Mouse (Mus musculus) embryonic facial prominence, embryonic 10.5 days (tissue): ENCODE measurements around the gene Olfr266. TPM values are rescaled to one million over a fixed set of nuclear protein-coding genes. Genes with fewer than 3 reads are reported as not detected.

ENCODE experiments used
- DNase-seq: peaks from one replicate; pipeline ENCODE4 v3.0.0-alpha.2; 2017; ENCODE audit warnings: low spot score
- H3K27ac ChIP-seq: fragments of 300-500 bp; sonication (generic); replicated peaks from 2 replicates; pipeline ENCODE4 v1.5.1; 2016; ENCODE audit warnings: mild to moderate bottlenecking
- H3K27me3 ChIP-seq: fragments of 300-500 bp; sonication (generic); replicated peaks from 2 replicates; pipeline ENCODE4 v1.6.1; 2016; ENCODE audit warnings: low read depth, mild to moderate bottlenecking; ENCODE audit not compliant: poor library complexity, severe bottlenecking
- H3K36me3 ChIP-seq: fragments of 300-500 bp; sonication (generic); replicated peaks from 2 replicates; pipeline ENCODE4 v1.6.1; 2016; ENCODE audit warnings: mild to moderate bottlenecking, moderate library complexity
- H3K4me1 ChIP-seq: fragments of 300-500 bp; sonication (generic); 2 replicates; pipeline ENCODE4 v1.6.1; 2016
- H3K4me3 ChIP-seq: fragments of 300-500 bp; sonication (generic); 2 replicates; pipeline ENCODE4 v1.5.1; 2016; ENCODE audit warnings: mild to moderate bottlenecking, moderate library complexity
- H3K9me3 ChIP-seq: fragments of 300-500 bp; sonication (generic); 2 replicates; pipeline ENCODE4 v1.6.1; 2016; ENCODE audit warnings: mild to moderate bottlenecking
- WGBS: fragments of 180-500 bp; shearing (Covaris S2); methylation state at CpG from one replicate; pipeline ENCODE4 v1.1.7; 2016; 5-methylcytosine and 5-hydroxymethylcytosine counted together
- polyA plus RNA-seq: library from polyadenylated mRNA; unstranded; fragments of >200 nt; fragmentation: Nextera tagmentation; extraction: Ambion mirVana; gene quantifications from 2 replicates; pipeline ENCODE4 v1.2.1, GENCODE M21; 2016

The Olfr266 gene
- not detected in 2 replicates for polyA plus RNA-seq

DNA sequence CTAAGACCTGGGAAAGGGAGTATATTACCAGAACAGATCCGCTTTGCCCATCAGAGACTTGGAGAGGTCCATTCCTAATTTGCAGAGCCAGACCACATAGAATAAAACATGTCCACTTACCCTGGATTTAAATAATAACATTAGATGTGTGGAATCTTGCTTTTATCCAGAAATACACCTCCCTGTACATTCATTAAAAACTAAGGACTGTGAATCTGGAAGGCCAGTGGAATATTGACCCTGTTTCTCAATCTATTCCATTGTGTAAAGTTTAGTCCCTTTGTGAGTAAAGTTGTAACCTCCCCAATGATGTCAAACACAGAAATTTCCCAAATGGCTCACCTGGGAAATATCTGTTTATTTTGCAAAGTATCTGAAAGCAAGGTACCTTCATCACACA lies at the start of gene Olfr266:
Gene Olfr266, minus strand, starts transcription at position 101 of the 400 bp plus-strand sequence.
- Histone ChIP-seq H3K4me1 (no peaks in the 10 kb centered on the region), H3K4me3 (no peak within 1 kb of the TSS), H3K27ac (no peak within 1 kb of the TSS), H3K27me3 (no peaks in the 10 kb centered on the region), H3K36me3 (no peaks in the 10 kb centered on the region), H3K9me3 (0 out of 2 replicates have a peak, but pooled peaks cover 3% of the 10 kb centered on the region)
- no peak for DNase-seq
- WGBS, result 77% methylated on average over 1 of the region's 1 CpGs

DNA sequence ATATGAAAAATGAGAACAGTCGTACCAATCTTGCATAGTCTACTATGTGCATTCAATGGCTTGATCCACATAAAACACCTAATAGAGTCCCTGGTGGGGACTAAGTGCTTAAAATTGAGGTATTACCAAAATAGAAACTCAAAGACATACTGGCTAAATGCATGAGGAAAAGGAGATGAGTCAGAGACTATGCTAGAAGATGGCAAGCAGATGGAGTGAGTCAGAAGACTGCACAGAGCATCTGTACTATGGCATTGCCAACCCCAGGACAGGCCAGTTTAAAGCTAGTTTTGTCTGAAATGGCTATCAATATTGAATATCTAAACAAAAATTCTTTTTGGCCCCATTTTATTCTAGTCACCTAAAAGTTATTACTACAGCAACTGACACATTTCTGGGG lies 49.5 kb upstream of the Olfr266 start:
- H3K4me3 ChIP-seq, result no peak overlapping the region
- 91% methylated on average over 1 of the region's 1 CpGs for WGBS
- no peaks in the 10 kb centered on the region for H3K36me3 ChIP-seq
- no peak for DNase-seq
- no peaks in the 10 kb centered on the region for H3K27me3 ChIP-seq
- no peak overlapping the region for H3K27ac ChIP-seq
- no peaks in the 10 kb centered on the region for H3K4me1 ChIP-seq
- H3K9me3 ChIP-seq, result 0 out of 2 replicates have a peak, but pooled peaks cover 2% of the 10 kb centered on the region

DNA sequence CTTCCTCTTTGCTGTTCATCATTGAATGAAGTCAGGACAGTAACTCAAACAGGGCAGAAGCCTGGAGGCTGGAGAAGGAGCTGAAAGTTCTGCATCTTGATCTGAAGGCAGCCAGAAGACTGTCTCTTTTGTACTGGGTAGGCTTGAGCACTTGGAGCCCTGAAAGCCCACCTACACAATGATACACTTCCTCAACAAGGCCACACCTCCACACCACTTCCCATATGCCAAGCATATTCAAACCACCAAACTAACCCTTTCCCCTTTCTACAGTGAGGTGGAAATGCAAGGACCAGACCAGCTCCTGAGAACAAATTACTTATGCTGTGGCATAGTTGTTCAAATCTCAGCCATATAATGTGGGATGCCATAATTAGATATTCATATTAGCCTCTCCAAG lies 46.8 kb upstream of the Olfr266 start:
- Histone ChIP-seq H3K36me3 (no peaks in the 10 kb centered on the region), H3K9me3 (0 out of 2 replicates have a peak, but pooled peaks cover 2% of the 10 kb centered on the region), H3K4me3 (no peak overlapping the region), H3K27ac (no peak overlapping the region), H3K27me3 (no peaks in the 10 kb centered on the region), H3K4me1 (no peaks in the 10 kb centered on the region)
- no peak for DNase-seq

DNA sequence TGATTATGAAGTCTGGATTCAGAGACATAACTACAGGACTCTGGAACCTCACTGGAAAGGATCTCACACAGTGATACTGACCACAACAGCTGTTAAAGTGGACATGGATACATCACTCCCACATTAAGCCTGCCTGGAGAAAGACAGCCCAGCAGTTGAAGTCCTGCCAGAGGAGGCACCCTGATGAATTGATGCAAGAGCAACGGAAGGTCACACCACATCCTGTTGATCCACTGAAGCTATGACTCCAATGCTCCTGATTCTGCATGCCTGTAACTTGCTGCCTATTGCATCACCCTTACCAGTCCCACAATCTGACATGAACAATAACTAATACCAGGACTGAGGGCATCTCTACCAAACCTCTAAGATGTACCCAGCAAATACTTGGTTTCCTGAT lies 6.0 kb upstream of the Olfr266 start:
- DNase-seq, result no peak
- Histone ChIP-seq H3K4me3 (no peak overlapping the region), H3K27ac (no peak overlapping the region), H3K9me3 (peaks cover 17% of the 10 kb centered on the region; the same call in 1 of the 2 replicates), H3K27me3 (no peaks in the 10 kb centered on the region), H3K36me3 (no peaks in the 10 kb centered on the region), H3K4me1 (no peaks in the 10 kb centered on the region)
- WGBS, result 82% methylated on average over 1 of the region's 1 CpGs

DNA sequence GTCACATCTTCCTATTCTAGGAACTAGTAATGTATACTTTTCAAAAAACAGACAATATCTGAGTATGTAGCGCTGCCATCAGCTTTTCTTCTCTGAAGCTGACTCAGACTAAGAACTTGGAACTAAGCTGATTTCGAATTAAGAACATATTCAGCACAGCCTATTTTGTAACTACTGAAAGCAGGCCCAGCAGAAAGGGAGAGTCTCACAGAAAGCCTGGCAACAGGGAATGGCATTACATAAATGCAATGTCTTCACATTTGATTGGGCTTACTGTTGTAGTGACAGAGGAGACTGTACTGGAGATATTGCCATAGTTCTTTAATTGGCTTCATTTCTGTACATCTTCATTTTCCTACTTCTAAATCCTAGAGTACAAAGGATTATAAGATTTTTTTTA lies 8.4 kb downstream of the Olfr266 start:
- Histone ChIP-seq H3K9me3 (0 out of 2 replicates have a peak, but pooled peaks cover 3% of the 10 kb centered on the region), H3K4me1 (no peaks in the 10 kb centered on the region), H3K27me3 (no peaks in the 10 kb centered on the region), H3K36me3 (no peaks in the 10 kb centered on the region), H3K4me3 (no peak overlapping the region), H3K27ac (no peak overlapping the region)
- 74% methylated on average over 2 of the region's 2 CpGs for WGBS
- no peak for DNase-seq

DNA sequence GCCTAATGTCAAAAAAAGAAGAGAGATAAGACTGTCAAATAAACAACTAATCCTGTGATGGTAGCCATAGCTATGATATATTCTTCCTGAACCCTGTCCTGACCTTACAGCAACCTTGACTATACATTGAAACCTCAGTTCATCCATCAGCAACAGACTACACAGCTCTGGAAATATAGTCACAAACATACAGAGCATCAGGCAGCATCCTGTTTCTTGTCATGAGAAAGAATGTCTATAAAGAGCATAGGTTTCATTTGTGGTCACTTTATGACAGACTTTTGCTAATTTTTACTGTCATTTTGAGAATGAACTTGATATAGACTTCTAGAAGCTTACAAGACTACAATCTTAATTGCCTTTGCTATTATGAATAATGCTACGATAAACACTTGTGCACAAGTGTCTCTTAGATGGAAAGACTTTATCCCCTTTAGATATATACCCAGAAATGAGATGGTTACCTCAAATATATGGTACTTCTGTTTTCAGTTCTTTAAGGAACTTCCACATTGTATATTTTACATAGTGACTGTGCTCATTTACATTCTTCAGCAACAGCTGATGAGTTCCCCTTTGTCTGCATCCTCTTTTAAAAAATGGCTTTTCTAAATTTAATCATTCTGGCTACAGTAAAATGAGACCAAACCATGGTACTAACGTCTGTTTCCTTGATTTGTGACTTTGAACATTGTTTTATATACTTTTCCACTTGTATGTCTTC lies 17.0 kb downstream of the Olfr266 start:
- 73% methylated on average over 2 of the region's 2 CpGs for WGBS
- peaks cover 3% of the 10 kb centered on the region; the same call in 1 of the 2 replicates for H3K9me3 ChIP-seq
- H3K36me3 ChIP-seq, result no peaks in the 10 kb centered on the region
- no peak overlapping the region for H3K4me3 ChIP-seq
- DNase-seq, result no peak
- no peak overlapping the region for H3K27ac ChIP-seq
- no peaks in the 10 kb centered on the region for H3K4me1 ChIP-seq
- no peaks in the 10 kb centered on the region for H3K27me3 ChIP-seq

DNA sequence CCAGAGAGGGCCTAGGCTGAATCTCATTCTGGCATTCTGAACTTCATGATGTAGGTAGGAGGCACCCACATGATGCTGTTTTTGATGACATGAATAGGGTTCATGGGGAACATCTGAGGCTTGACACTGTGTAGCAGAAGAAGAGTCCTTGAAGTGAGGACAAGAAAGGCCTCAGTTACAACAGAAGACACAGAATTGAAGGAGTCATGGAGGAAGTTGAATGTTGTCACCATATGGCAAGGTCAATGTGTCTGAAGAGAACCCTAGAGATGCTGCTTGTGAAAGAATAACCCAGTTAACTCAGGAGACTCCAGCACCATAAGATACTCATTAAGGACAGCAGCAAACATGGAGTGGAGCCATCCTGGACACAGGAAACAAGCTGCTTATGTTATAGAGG lies 28.0 kb downstream of the Olfr266 start:
- no peak for DNase-seq
- Histone ChIP-seq H3K36me3 (no peaks in the 10 kb centered on the region), H3K4me1 (no peaks in the 10 kb centered on the region), H3K9me3 (0 out of 2 replicates have a peak, but pooled peaks cover 5% of the 10 kb centered on the region), H3K4me3 (no peak overlapping the region), H3K27ac (no peak overlapping the region), H3K27me3 (no peaks in the 10 kb centered on the region)

DNA sequence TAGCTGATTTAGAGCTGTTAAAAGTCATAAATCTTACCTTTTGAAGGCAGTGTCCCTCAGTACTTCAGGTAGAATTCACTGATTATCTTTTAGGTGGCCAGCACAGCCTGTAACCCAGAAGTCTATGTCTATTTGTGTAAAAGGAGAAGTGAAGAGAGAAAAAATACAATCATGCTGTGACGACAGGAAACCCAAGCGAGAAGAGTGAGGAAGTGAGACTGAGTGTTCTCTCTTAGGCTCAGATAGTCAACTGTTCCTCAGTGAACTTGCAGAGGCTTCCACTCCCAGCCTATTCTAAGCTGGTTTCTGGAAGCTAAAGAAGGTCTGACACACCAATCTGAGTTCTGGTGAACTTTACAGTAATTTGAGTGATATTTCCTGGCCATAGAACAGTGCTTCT lies 36.2 kb downstream of the Olfr266 start, which contains the start of gene Cd53:
Gene Cd53, minus strand, starts transcription at position 220 of the 400 bp plus-strand sequence.
- no peaks in the 10 kb centered on the region for H3K27me3 ChIP-seq
- H3K27ac ChIP-seq, result no peak within 1 kb of the TSS
- DNase-seq, result no peak
- 85% methylated on average over 2 of the region's 2 CpGs for WGBS
- no peaks in the 10 kb centered on the region for H3K36me3 ChIP-seq
- no peaks in the 10 kb centered on the region for H3K9me3 ChIP-seq
- no peaks in the 10 kb centered on the region for H3K4me1 ChIP-seq
- no peak within 1 kb of the TSS for H3K4me3 ChIP-seq

DNA sequence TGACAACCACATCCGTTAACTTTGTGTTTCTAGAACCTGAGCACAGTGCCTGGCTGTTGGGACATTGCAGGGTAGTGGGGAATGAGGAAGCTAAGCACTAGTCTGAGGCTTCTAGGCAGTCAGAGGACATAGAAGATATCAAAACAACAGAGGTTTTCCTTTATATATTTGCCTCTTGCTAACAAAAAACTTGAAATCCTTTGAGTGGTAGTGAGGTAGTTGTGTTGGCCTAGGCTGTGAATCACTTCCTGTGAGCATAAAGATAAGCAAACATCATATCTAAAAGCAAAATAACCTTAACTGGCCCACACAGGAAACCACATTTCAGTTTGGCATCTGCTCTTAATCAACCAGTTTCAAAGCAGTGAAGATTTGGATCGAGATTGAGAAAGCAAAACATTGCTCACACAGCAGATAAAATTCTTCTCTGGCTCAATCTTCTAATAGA lies 37.6 kb downstream of the Olfr266 start:
- DNase-seq, result no peak
- Histone ChIP-seq H3K4me3 (no peak overlapping the region), H3K9me3 (no peaks in the 10 kb centered on the region), H3K27ac (no peak overlapping the region), H3K4me1 (no peaks in the 10 kb centered on the region), H3K36me3 (no peaks in the 10 kb centered on the region), H3K27me3 (no peaks in the 10 kb centered on the region)
- WGBS, result 56% methylated on average over 2 of the region's 2 CpGs

DNA sequence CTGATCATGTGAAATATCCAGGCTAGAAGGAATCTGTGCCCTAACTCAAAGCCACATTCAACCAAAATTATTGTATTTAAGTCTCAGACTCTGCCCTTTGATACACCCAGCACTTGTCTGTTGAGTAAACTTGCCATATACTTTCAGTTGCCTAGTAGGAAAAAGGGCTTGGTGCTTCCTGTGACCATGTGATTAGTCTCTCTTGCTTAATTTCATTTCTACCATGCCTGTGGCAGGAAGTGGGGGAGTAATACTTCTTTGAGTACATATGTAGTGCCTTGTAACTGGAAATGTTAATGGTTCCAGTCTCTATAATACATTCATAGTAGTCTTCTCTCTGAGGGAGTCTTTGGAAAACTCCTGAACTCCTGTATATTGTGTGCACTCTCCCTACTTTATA lies 38.1 kb downstream of the Olfr266 start:
- no peaks in the 10 kb centered on the region for H3K4me1 ChIP-seq
- no peaks in the 10 kb centered on the region for H3K27me3 ChIP-seq
- no peak overlapping the region for H3K27ac ChIP-seq
- H3K36me3 ChIP-seq, result no peaks in the 10 kb centered on the region
- no peaks in the 10 kb centered on the region for H3K9me3 ChIP-seq
- no peak overlapping the region for H3K4me3 ChIP-seq
- no peak for DNase-seq

DNA sequence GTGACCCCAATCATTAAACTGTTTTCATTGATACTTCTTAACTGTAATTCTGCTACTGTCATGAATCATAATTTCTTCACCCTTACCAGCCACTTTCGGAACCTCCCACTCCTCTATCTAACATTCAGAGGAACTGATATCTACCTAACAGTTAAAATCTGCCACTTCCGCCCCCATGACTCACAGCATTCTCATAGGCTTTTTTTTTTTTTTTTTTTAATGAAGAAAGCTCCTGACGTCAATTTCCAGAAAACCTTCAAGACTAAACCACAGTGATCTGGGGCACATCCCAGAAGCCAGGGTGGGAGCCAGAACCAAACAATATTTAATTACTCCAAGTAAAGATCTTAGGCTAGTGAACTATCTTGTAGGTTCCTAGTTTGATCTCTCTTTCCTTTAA lies 41.0 kb downstream of the Olfr266 start:
- Histone ChIP-seq H3K27ac (no peak overlapping the region), H3K4me3 (no peak overlapping the region), H3K9me3 (no peaks in the 10 kb centered on the region), H3K4me1 (no peaks in the 10 kb centered on the region), H3K36me3 (no peaks in the 10 kb centered on the region), H3K27me3 (no peaks in the 10 kb centered on the region)
- no peak for DNase-seq
- WGBS, result 82% methylated on average over 3 of the region's 3 CpGs

DNA sequence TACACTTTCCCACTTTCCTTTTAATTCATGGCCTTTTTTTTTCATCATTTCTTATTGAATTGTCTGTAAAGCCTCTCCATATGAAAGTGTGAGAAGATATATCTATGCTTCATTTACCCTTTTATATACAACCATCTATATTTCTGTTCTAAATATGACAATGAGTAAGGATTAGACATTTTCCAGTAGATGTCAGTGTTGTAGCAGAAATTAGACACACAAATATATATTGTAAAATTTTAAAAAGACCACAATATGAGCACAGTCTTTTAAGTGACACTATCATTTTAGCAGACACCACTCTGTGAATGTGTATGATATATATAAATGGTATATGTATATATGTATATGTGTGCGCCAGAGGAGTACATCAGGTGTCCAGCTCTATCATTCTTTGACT lies 54.3 kb downstream of the Olfr266 start:
- Histone ChIP-seq H3K4me3 (no peak overlapping the region), H3K27me3 (no peaks in the 10 kb centered on the region), H3K4me1 (no peaks in the 10 kb centered on the region), H3K36me3 (no peaks in the 10 kb centered on the region), H3K9me3 (0 out of 2 replicates have a peak, but pooled peaks cover 2% of the 10 kb centered on the region), H3K27ac (no peak overlapping the region)
- DNase-seq, result no peak
- WGBS, result 86% methylated on average over 1 of the region's 1 CpGs
